Mouse (Mus musculus) spleen, adult 10 weeks (tissue): ENCODE results near the gene Cttnbp2nl. TPM values are rescaled to one million over a fixed set of nuclear protein-coding genes. Genes with fewer than 3 reads are reported as not detected.

Source experiments
- polyA plus RNA-seq: library from polyadenylated mRNA; stranded (reverse); fragments of 350-450 nt; fragmentation: Illumina TruSeq; extraction: RNeasy Lipid Tissue Mini Kit (QIAGEN cat#74804); gene quantifications from one replicate; pipeline ENCODE4 v1.2.3, GENCODE M21; 2015; ENCODE audit warnings: low replicate concordance; ENCODE audit not compliant: insufficient read depth

Gene Cttnbp2nl
- polyA plus RNA-seq, result 9.3 TPM

DNA sequence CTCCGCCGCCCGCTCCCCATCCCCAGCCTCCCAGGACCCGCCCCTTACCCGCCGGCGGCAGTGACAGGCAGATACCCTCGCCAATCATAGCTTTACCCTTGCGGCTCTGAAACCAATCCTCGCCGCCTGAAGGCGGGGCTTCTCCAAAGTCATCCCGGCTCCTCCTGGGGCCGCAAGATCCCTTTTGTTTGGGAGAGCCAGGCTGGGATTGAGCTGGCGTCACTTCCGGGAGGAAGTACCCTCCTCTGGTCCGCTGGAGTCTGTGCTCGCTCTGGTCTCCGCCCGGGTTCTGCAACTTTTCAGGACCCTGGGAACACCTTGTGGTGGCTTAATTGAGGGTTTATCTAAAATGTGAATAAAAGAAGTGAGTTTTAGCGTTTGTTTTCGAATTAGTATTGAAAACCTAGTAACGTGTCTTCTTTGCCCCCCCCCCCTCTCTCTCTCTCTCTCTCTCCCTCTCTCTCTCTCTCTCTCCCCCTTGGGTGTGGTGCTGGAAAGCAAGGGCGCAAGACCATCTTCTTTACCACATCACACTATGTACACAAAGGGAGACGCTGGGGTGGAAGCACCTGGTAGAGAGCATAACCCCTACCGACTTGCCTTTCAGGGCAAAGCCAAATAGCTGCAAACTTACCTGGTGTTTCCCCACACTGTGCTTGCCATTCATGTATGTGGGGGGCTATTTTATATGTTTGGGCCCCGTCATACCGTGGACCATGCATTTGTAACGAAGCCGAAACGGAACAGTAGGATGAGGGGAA lies at the start of gene Cttnbp2nl:
TSS of gene Cttnbp2nl (minus strand) at position 210 of the 761 bp plus-strand sequence.

DNA sequence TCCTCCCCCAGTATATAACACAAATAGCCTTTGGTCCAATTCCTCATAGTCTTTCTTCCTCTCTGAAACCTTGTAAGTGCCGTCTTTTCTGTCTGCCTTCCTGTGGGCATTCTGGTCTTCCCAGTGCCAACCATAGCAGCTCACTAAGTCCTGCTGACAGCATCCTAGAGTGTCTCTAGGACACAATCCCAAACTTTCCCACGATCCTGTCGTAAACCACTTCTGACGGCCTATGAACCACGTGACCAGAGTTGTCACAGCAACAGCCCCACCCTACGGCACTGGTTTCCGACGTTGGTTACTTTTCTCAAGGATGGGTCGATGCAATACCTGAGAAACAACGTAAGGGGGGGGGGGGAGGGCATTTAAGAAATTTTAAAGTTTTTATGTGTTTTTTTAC lies 13.6 kb upstream of the Cttnbp2nl start, which contains the start of gene 4930564D02Rik:
TSS of gene 4930564D02Rik (plus strand) at position 301 of the 400 bp plus-strand sequence.

DNA sequence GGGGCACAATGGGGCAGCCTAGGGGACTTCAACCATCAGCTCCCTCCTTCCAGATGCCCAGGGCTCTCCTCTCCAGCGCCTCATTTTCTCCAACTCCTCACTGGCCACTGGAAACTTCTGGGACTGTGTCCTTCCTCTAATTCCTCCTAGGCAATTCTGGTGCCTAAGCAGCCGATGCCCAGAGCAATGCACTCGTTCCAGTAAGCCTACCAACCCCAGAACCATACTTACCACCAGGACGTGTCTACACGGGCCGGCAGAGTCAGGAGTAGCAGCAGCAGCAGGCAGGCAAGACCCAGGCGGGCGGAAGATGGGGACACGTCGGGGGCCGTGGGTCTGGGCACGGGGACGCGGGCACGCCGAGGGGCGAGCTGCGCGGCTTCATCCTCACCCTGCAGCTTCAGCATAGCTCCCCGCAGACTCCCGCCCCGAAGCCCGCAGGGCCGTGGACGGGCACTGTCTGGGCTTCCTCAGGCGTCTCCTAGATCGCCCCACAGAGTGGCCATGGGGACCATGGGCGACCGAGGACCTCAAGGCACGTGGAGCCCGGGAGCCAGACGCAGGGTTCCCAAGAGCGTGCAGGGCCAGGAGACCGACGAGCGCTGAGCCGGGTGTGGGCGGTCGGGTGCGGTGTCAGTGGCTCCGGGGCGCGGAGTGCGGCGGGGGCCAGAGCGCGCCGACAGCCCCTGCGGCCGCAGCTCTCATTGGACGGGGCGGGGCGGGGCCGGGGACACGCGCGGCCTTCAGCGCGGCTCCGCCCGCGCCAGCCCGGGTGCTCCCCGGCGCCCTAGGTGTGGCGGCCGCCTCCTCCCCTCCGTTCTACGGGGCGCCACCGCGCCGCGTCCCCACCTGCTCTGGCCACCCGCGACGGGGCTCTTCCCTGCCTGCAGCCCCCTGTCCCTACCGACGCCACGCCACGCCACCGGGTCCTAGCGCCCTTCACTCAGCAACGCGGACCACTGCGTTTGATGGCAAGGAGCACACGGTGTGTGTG lies 91.6 kb downstream of the Cttnbp2nl start, which contains the start of gene Wnt2b:
TSS of gene Wnt2b (minus strand) at position 856 of the 994 bp plus-strand sequence.

Other genes starting within 250 kb of the Cttnbp2nl start
- gene Mov10, start 234.6 kb downstream of the Cttnbp2nl start, polyA plus RNA-seq, result 11.7 TPM
- gene St7l, start 189.1 kb downstream of the Cttnbp2nl start, polyA plus RNA-seq, result 19.2 TPM
- 351 TPM for gene Capza1, start 188.6 kb downstream of the Cttnbp2nl start, polyA plus RNA-seq
- gene Wnt2b, start 91.2 kb downstream of the Cttnbp2nl start, polyA plus RNA-seq, result 0.80 TPM
- not detected for gene 4930564D02Rik, start 13.7 kb upstream of the Cttnbp2nl start, polyA plus RNA-seq